Mouse (Mus musculus) stomach, postnatal 0 days (tissue): Measurements from ENCODE around the gene Ccdc9b.

Source experiments
- CTCF ChIP-seq: IDR thresholded peaks from 2 replicates; pipeline ENCODE4 v1.5.1; 2016; ENCODE audit warnings: antibody characterized with exemption, low read depth, mild to moderate bottlenecking, moderate library complexity
- EP300 ChIP-seq: optimal IDR thresholded peaks from 2 replicates; pipeline ENCODE3; 2016; ENCODE audit warnings: antibody characterized with exemption

DNA sequence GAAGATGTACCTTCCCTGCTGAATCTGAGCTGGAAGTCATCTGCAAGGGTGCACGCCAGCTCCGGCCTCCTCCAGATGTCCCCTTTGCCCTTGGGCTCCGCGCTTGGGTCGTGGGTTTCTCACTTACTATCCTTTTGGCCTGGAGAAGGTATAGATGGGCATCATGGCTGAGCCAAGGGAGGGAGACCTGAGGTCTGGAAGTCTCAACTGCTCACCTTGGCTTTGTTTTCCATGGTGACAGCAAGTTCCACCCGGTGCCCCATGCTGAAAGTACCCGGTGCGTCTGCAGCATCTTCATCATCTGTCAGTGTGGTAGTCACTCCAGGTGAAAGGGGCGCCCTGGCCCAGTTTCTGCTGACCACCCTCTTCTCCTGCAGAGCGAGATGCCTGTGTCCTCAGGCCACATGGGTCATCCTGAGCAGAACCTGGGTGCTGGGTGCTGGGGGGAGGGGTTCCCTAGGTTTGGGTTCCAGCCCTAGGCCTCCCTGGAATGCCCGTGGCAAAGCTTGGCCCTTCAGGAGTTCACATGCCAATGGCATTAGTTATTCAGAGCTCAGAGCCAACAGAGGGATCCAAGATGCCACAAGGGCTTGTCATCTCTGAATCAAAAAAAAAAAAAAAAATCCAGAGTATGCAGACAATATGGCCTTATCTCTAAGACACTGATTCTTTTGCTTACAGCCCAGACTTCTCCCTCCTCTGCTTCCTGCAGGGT, 2.0 kb downstream of the Ccdc9b start:
- TF ChIP-seq CTCF, result no peak
- no peak for TF ChIP-seq EP300
